Mouse (Mus musculus): ENCODE measurements at regions not wholly inside any gene's neighbourhood (a gene's known extent, or its start where the extent isn't known, plus 50 kb on each side); places are given as distances from the start of the nearest gene placed in this dataset.

DNA sequence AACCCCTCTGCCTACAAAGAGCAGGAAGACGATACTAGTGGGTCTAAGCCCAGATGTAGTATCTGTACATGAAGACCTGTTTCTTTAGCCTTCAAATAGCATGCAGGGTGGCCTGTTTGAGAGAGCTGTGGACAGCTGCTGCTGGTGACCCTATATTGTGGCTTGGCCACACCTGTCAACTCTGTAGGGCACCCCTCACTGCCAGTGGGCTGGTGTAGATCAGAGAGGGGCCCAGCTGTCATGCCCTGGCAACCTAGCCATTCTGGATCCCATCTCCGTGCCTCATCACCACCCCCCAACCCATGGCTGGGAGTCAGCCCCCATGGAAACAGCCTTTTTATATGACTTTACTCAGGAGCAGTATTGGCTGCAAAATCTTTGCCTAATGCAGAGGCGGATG, 160.2 kb upstream of the Ncam1 start:
- TF ChIP-seq HCFC1 (IDR thresholded peaks at IDR 0.05; ENCODE audit: borderline replicate concordance, insufficient read depth, low read length), result no peak
- TF ChIP-seq MAFK (IDR thresholded peaks at IDR 0.05; ENCODE audit: insufficient read depth, low read depth, low read length), result no peak
